In genomic region chr7:75856259-75856658, GRCm38 (mm10) we compare ENCODE assay signal across 24 mouse cellular contexts. TPM values are rescaled to one million over a fixed set of nuclear protein-coding genes. Genes with fewer than 3 reads are reported as not detected.
DNase-seq lines count a peak whose midpoint lies in the region; ATAC-seq and TF ChIP-seq lines count a peak whose summit lies in the region.
"Had no signal": no experiment of that assay in that cellular context is flagged by ENCODE, and none has a peak within 500 bp of the region (broad histone marks: within the 10 kb centered on the region; RNA-seq: fewer than 3 reads in every experiment).

No protein-coding gene starts in this region.

- whole genome bisulfite sequencing in lung, embryonic 14.5 days, result 71% methylated on average over 11 of the region's 11 CpGs
- 75% methylated on average over 11 of the region's 11 CpGs for WGBS in liver, embryonic 16.5 days (ENCODE audit: insufficient replicate concordance)
- 86% methylated on average over 11 of the region's 11 CpGs for WGBS in hindbrain, embryonic 12.5 days

- peaks cover 6% of the 10 kb centered on the region; the same call in 1 of the 2 replicates for H3K36me3 ChIP-seq in lung, embryonic 14.5 days (ENCODE audit: insufficient read depth)
- no peaks in the 10 kb centered on the region for H3K36me3 ChIP-seq in liver, embryonic 16.5 days (ENCODE audit: control insufficient read depth, insufficient read depth)
- H3K36me3 ChIP-seq in hindbrain, embryonic 12.5 days, result peaks cover 4% of the 10 kb centered on the region; the same call in 1 of the 2 replicates

- TF ChIP-seq CTCF in lung, embryonic 14.5 days (IDR thresholded peaks at IDR 0.05; ENCODE audit: low read depth), result no peak

- peak; percentile 7 for DNase-seq in cerebellum, adult 11-12 months
- no peak for DNase-seq in cerebellum, adult 11 months
- DNase-seq in lung, embryonic 14.5 days, result no peak
- no peak for DNase-seq in lung, postnatal 25 days (ENCODE audit: low spot score)
- peak; percentile 94 for DNase-seq in fat pad, adult 2 months (ENCODE audit: extremely low read depth, low read depth, low spot score)
- DNase-seq: adrenal gland, adult 8-10 months; cerebellum, adult 2 months; cerebellum, postnatal 36 days; embryo, embryonic 11 days; kidney, postnatal 4 days; left cerebral cortex, postnatal 4 days; right cerebral cortex, postnatal 4 days; thymus, postnatal 36 days had no signal

- H3K9me3 ChIP-seq in lung, embryonic 14.5 days (ENCODE audit: low read depth, low read length), result no peaks in the 10 kb centered on the region
- H3K9me3 ChIP-seq in liver, embryonic 16.5 days (replicated peaks; ENCODE audit: control insufficient read depth, low read length), result no peaks in the 10 kb centered on the region
- no peaks in the 10 kb centered on the region for H3K9me3 ChIP-seq in hindbrain, embryonic 12.5 days (replicated peaks)
- H3K9me3 ChIP-seq: embryonic facial prominence, embryonic 13.5 days; limb, embryonic 15.5 days; midbrain, embryonic 13.5 days; neural tube, embryonic 13.5 days had no signal

- 0 out of 2 replicates have a peak overlapping the region, but pooled peaks have one; percentile 24 for H3K27ac ChIP-seq in lung, embryonic 14.5 days (ENCODE audit: low read depth)
- peak overlapping the region; percentile 70 for H3K27ac ChIP-seq in liver, embryonic 16.5 days (ENCODE audit: low read length)
- no peak overlapping the region for H3K27ac ChIP-seq in hindbrain, embryonic 12.5 days
- H3K27ac ChIP-seq: embryonic facial prominence, embryonic 13.5 days; left cerebral cortex, adult 2 months; limb, embryonic 15.5 days; midbrain, embryonic 13.5 days; neural tube, embryonic 13.5 days had no signal

- H3K4me2 ChIP-seq in lung, embryonic 14.5 days, result no peak overlapping the region
- H3K4me2 ChIP-seq in liver, embryonic 16.5 days (ENCODE audit: low read depth, low read length), result no peak overlapping the region
- no peak overlapping the region for H3K4me2 ChIP-seq in hindbrain, embryonic 12.5 days (replicated peaks)
- H3K4me2 ChIP-seq: embryonic facial prominence, embryonic 13.5 days; limb, embryonic 15.5 days; midbrain, embryonic 13.5 days; neural tube, embryonic 13.5 days had no signal

- no peak overlapping the region for H3K9ac ChIP-seq in lung, embryonic 14.5 days
- no peak overlapping the region for H3K9ac ChIP-seq in liver, embryonic 16.5 days (ENCODE audit: low read depth, low read length)
- no peak overlapping the region for H3K9ac ChIP-seq in hindbrain, embryonic 12.5 days
- H3K9ac ChIP-seq: limb, embryonic 15.5 days; midbrain, embryonic 13.5 days; neural tube, embryonic 13.5 days had no signal

- H3K4me1 ChIP-seq in lung, embryonic 14.5 days (ENCODE audit: insufficient read depth), result peaks cover 16% of the 10 kb centered on the region; the same call in 1 of the 2 replicates
- H3K4me1 ChIP-seq in liver, embryonic 16.5 days (ENCODE audit: control insufficient read depth, low read depth, low read length), result peaks cover 36% of the 10 kb centered on the region
- peaks cover 50% of the 10 kb centered on the region for H3K4me1 ChIP-seq in hindbrain, embryonic 12.5 days

- H3K27me3 ChIP-seq in lung, embryonic 14.5 days (ENCODE audit: insufficient read depth, low read length), result no peaks in the 10 kb centered on the region
- no peaks in the 10 kb centered on the region for H3K27me3 ChIP-seq in liver, embryonic 16.5 days (ENCODE audit: control insufficient read depth, insufficient read depth, low read depth, low read length)
- H3K27me3 ChIP-seq in hindbrain, embryonic 12.5 days, result no peaks in the 10 kb centered on the region
- H3K27me3 ChIP-seq: embryonic facial prominence, embryonic 13.5 days; limb, embryonic 15.5 days; midbrain, embryonic 13.5 days; neural tube, embryonic 13.5 days had no signal

- no peak for ATAC-seq in lung, embryonic 14.5 days (ENCODE audit: insufficient read depth)
- peak; percentile 86 for ATAC-seq in liver, embryonic 16.5 days (ENCODE audit: low read depth)
- no peak for ATAC-seq in hindbrain, embryonic 12.5 days (ENCODE audit: low FRiP score)
- ATAC-seq: activated CD4-positive, CD25-positive, alpha-beta regulatory T cell, adult 4 months; forebrain, embryonic 14.5 days; intestine, postnatal 0 days; midbrain, embryonic 13.5 days had no signal

- no peak overlapping the region for H3K4me3 ChIP-seq in lung, embryonic 14.5 days (ENCODE audit: low read depth, low read length)
- no peak overlapping the region for H3K4me3 ChIP-seq in liver, embryonic 16.5 days (ENCODE audit: low read depth, low read length)
- no peak overlapping the region for H3K4me3 ChIP-seq in hindbrain, embryonic 12.5 days
- H3K4me3 ChIP-seq: embryonic facial prominence, embryonic 13.5 days; erythroblast, embryonic 14.5 days; left cerebral cortex, adult 2 months; limb, embryonic 15.5 days; midbrain, embryonic 13.5 days; neural tube, embryonic 13.5 days had no signal

RNA-seq across cellular contexts. Expression of gene Klhl25, which starts 8.1 kb away (rescaled TPM):
- 16.5 and 18.6 TPM in 2 replicates for polyA plus RNA-seq in lung, embryonic 14.5 days (2014; fragmentation: Nextera tagmentation; extraction: Ambion mirVana)
- polyA plus RNA-seq in liver, embryonic 16.5 days (2015; fragmentation: Nextera tagmentation; extraction: Ambion mirVana), result 19.4 and 22.5 TPM in 2 replicates
- polyA plus RNA-seq in hindbrain, embryonic 12.5 days (2016; fragmentation: Nextera tagmentation; extraction: Ambion mirVana), result 26.0 and 26.7 TPM in 2 replicates

Comparison
In these comparisons a context has a peak if more than half of its experiments do, and no peak if none do; other contexts are left out.
1. DNase-seq: peak in cerebellum, adult 11-12 months (single experiment) and fat pad, adult 2 months (single experiment); none in cerebellum, adult 11 months (single experiment), lung, embryonic 14.5 days (single experiment) and lung, postnatal 25 days (single experiment).